Mouse (Mus musculus): ENCODE measurements around the gene Atp6v0e.

Atp6v0e gene

GRCm38 (mm10) chr17:26677711-26678637 is 14.9 kb downstream of the Atp6v0e start:
- peak; percentile 59 for DNase-seq (ENCODE audit: extremely low read depth, low read depth, low spot score)

- DNase-seq (ENCODE audit: extremely low read depth, low read depth, low spot score): no peak
These were observed 18.2 kb downstream of the Atp6v0e start for GRCm38 (mm10) chr17:26681276-26681675.

GRCm38 (mm10) chr17:26686334-26687000 is 23.4 kb downstream of the Atp6v0e start:
- no peak for DNase-seq (ENCODE audit: extremely low read depth, low read depth, low spot score)

GRCm38 (mm10) chr17:26688795-26689735 is 26.0 kb downstream of the Atp6v0e start:
- DNase-seq (ENCODE audit: extremely low read depth, low read depth, low spot score): no peak

- no peak for DNase-seq (ENCODE audit: extremely low read depth, low read depth, low spot score)
These were observed 26.8 kb downstream of the Atp6v0e start for GRCm38 (mm10) chr17:26689810-26690209.

- no peak for DNase-seq (ENCODE audit: extremely low read depth, low read depth, low spot score)
These were observed 27.2 kb downstream of the Atp6v0e start for GRCm38 (mm10) chr17:26690236-26690635.

- no peak for DNase-seq (ENCODE audit: extremely low read depth, low read depth, low spot score)
These were observed 28.1 kb downstream of the Atp6v0e start for GRCm38 (mm10) chr17:26691110-26691509.

- no peak for DNase-seq (ENCODE audit: extremely low read depth, low read depth, low spot score)
These were observed 30.4 kb downstream of the Atp6v0e start for GRCm38 (mm10) chr17:26693424-26693823.

GRCm38 (mm10) chr17:26694171-26694570 is 31.1 kb downstream of the Atp6v0e start:
- no peak for DNase-seq (ENCODE audit: extremely low read depth, low read depth, low spot score)

GRCm38 (mm10) chr17:26695193-26695592 is 32.2 kb downstream of the Atp6v0e start:
- no peak for DNase-seq (ENCODE audit: extremely low read depth, low read depth, low spot score)

GRCm38 (mm10) chr17:26698846-26699245 is 35.8 kb downstream of the Atp6v0e start:
- DNase-seq (ENCODE audit: extremely low read depth, low read depth, low spot score): no peak

- DNase-seq (ENCODE audit: extremely low read depth, low read depth, low spot score): no peak
These were observed 37.0 kb downstream of the Atp6v0e start for GRCm38 (mm10) chr17:26699819-26700616.

- DNase-seq (ENCODE audit: extremely low read depth, low read depth, low spot score): no peak
These were observed 38.5 kb downstream of the Atp6v0e start for GRCm38 (mm10) chr17:26701565-26701964.

GRCm38 (mm10) chr17:26702621-26703020 is 39.6 kb downstream of the Atp6v0e start:
- no peak for DNase-seq (ENCODE audit: extremely low read depth, low read depth, low spot score)

- no peak for DNase-seq (ENCODE audit: extremely low read depth, low read depth, low spot score)
These were observed 40.6 kb downstream of the Atp6v0e start for GRCm38 (mm10) chr17:26703671-26704070.

GRCm38 (mm10) chr17:26705463-26706359 is 42.7 kb downstream of the Atp6v0e start:
- DNase-seq (ENCODE audit: extremely low read depth, low read depth, low spot score): no peak

GRCm38 (mm10) chr17:26707066-26707465 is 44.0 kb downstream of the Atp6v0e start:
- DNase-seq (ENCODE audit: extremely low read depth, low read depth, low spot score): no peak

- DNase-seq (ENCODE audit: extremely low read depth, low read depth, low spot score): no peak
These were observed 45.5 kb downstream of the Atp6v0e start for GRCm38 (mm10) chr17:26708499-26708898.

GRCm38 (mm10) chr17:26708993-26709590 is 46.1 kb downstream of the Atp6v0e start:
- no peak for DNase-seq (ENCODE audit: extremely low read depth, low read depth, low spot score)
